Mouse (Mus musculus) lung, postnatal 36 days (tissue): ENCODE measurements around the gene Ska3.
"Not testable (repeated sequence)": the region's sequence is repeated elsewhere in the genome, so short reads cannot be mapped to it uniquely, and the experiment has no call there.

Experiments used
- DNase-seq: peaks from one replicate; pipeline ENCODE4 v3.0.0; 2022; ENCODE audit warnings: mixed read lengths

Gene Ska3

GRCm38 (mm10) chr14:57825788-57826751 is at the start of gene Ska3, which contains the start of gene Mrpl57:
Gene Ska3, minus strand, starts transcription at chr14:57826185.
Gene Mrpl57, plus strand, starts transcription at chr14:57826234.
- DNase-seq, result peak; percentile 96

DNA sequence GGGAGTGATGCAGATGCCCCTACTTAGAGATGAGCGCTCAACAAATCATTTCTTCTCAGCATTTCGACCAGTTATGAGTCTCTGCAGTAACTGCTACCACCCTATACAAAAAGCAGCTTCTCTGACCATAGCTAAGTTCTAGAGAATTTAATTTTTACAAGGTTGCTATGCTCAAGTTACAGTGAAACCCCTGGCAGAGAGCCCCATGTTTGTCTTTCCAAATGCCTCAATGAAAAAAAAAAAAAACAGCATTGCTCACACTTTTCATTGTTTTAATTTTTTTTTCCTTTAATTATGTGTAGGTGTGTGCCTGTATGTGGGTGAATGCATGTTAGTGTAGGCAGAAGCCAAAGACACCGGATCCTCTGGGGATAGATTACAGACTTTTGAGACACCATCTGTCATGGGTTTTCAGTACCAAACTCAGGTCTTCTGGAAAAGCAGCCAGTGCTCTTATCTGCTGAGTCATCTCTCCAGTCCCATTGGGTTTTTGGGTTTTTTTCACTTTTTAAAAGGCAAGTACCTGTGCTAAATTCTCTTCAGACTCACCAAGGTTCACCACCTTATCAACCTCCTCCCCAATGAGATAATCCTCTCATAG is 40.8 kb upstream of the Ska3 start:
- DNase-seq, result no peak

DNA sequence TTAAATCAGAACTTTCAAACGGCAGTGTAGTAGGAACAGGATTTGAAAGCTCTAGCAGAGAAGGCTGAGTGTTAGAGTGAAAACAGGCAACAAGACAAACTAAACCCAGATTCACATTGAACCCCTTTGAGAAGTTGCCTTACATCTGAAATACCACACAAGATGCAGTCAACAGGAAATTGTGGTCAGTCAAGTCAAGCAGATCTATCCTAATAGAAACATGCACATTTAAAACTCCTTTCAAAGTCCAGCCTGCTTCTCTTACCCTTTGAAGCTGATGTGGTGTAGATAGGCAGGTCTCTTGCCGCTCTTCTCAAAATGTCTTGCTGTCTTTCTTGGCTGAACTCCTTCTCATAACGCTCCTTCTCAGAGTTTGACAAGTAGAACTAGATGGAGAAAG is 39.3 kb upstream of the Ska3 start:
- no peak for DNase-seq

DNA sequence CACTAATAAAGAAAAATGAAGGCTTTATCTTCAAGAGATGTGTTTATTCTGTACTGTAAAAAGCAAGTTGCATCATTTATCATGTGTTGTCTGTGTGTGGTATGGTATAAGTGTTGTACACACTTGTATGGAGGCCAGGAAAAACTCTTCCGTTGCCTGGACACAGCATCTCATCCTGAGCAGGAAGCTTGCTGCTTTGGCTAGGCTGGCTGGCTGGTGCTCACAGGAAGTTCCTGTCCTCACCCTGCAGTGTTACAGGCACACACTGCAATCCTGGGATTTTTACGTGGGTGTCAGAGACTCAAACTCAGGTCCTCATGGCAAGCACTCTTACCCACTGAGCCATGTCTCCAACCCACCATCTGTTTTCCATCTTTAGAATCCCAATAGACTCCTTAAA is 37.1 kb upstream of the Ska3 start:
- peak; percentile 17 for DNase-seq

DNA sequence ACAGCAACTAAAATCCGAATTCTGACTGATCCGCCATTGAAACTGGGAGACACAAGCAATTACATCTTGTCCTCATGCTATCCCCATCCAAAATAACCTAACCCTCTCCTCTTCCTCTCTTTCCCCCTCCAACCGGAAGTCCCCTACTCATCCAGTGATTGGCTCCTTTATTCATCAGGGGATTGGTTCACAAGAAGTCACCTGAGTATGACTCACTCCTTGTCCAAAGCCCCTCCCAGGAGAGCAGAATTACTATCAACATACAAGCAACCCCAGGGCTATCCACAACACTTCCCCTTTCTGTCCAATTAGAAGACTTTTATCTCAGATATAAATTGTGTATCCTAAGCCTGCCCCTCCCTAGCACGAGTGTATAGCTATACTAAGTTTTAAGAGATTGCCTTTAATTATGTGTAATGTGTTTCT is 36.0 kb upstream of the Ska3 start:
- no peak for DNase-seq

DNA sequence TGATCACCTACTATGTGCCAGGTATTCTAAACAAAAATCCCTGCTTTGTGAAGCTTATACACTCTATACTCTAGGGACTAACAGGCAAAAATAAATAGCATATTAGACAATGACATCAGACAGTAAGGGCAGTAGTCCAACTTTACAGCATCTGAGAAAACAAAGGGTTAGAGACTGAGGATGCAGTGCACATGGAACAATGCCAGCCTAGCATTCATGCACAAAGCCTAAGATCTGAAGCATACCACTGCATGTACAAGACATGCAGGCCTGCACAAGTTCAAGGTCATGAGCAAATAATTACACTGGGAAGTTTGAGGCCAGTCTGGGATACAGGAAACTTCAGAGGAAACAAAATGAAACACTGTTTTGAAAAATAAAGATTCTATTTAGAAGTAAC is 33.5 kb upstream of the Ska3 start:
- no peak for DNase-seq

GRCm38 (mm10) chr14:57858601-57859000 is 32.6 kb upstream of the Ska3 start:
- no peak for DNase-seq

GRCm38 (mm10) chr14:57856037-57856436 is 30.1 kb upstream of the Ska3 start:
- not testable (repeated sequence) for DNase-seq

GRCm38 (mm10) chr14:57852961-57853360 is 27.0 kb upstream of the Ska3 start:
- no peak for DNase-seq

DNA sequence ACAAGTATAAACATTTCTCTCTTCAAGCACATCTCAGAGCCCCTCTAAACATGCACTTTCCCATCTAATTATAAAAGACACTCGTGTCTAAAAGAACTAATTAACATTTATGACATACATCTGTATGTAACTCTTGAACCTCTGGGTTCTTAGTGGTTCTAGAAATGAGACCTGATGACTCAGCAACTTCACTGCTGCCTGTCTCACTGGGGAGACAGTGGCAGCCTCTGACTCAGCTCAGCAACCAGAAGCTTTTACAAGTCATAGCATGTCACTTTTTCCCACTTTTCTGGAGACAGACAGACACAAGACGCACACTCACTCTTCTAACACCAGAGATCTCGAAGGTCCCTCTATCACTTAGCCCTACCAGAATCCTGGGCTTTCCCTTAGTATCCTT is 24.3 kb upstream of the Ska3 start:
- no peak for DNase-seq

GRCm38 (mm10) chr14:57848646-57849045 is 22.7 kb upstream of the Ska3 start:
- DNase-seq, result no peak

DNA sequence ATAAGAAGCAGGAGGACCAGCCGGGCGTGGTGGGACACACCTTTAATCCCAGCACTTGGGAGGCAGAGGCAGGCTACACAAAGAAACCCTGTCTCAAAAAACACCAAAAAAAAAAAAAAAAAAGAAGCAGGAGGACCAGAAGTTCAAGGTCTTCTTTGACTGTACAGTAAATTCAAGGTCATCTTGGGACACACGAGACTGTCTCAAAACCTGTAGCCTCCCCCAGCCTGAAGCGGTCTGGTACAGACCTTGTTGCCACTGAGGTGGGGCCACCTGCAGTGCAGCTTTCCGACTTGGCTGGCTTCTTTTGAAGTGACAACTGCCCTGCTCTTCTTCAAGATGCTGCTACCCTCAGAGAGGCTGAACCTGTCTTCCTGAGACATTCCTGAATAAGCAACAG is 22.1 kb upstream of the Ska3 start:
- DNase-seq, result not testable (repeated sequence)

DNA sequence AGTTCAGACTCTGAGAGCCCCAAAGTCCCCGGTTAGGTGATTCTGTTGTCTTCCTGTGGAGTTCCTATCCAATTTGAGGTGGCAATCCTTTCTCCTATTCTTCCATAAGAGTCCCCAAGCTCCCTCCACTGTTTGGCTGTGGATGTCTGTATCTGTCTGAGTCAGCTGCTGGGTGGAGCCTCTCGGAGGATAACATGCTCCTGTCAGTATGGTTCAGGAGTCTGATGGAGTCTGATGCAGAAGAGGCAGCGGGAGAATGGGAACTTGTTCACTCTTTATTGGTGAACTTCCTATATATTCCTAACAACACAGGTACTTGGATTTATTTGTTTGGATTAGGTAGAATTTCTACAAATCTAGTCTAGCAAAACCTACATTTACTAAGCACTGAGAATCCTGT is 18.6 kb upstream of the Ska3 start:
- DNase-seq, result no peak

GRCm38 (mm10) chr14:57835157-57835556 is 9.2 kb upstream of the Ska3 start:
- no peak for DNase-seq

GRCm38 (mm10) chr14:57833526-57833925 is 7.5 kb upstream of the Ska3 start:
- peak; percentile 73 for DNase-seq

DNA sequence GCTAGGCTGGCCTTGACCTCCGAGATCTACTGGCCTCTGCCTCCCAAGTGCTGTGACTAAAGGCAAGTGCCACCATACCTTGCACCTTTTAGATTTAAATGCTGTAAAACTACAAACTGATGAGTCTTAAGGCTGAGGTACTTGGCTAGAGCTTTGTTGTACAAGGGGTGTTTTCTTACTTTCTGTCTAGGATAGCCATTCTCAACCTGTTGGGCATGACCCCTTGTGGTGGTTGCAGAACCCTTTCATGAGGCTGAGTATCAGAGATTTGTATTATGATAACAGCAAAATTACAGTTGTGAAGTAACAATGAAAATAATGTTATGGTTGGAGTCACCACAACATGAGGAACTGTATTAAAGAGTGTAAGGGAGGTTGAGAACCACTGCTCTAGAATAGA is 1.3 kb upstream of the Ska3 start:
- no peak for DNase-seq

- DNase-seq, result no peak
Observed at GRCm38 (mm10) chr14:57820839-57821238, 5.1 kb downstream of the Ska3 start.

DNA sequence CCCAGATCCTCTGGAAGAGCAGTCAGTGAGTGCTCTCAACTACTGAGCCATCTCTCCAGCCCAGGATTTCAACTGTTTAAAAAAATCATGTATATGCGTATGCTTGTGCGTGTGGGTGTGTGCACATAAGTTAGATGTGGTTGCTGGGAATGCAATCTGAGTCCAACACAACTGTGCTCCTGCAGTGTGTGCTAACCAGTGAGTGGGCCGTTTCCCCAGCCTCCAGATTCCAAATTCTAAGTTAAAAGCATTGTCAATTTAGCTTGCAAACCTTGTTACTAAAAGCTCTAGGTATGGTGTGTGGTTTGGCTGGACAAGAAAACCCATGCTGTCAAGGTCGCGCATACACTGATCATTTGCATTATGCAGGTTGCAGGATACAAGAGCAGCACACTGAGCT is 14.1 kb downstream of the Ska3 start:
- no peak for DNase-seq

GRCm38 (mm10) chr14:57810886-57811285 is 15.1 kb downstream of the Ska3 start:
- DNase-seq, result no peak

DNA sequence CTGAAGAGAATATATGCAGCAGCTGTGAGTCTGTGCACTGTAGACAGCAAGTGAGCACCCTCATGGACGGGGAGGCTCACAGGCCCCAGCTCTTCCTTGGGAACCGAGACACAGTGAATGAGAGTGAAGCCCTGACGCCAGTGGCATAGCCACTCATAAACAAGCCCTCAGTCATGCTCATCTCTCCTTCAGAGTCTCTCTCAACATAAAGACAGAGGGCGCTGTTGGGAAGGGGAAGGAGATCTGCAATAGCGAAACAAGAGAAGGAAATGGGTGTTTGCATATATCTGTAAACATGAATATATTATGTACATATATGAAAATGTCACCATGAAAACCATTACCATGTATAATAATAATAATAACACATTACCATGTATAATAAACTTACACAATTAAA is 17.4 kb downstream of the Ska3 start:
- DNase-seq, result peak; percentile 57

DNA sequence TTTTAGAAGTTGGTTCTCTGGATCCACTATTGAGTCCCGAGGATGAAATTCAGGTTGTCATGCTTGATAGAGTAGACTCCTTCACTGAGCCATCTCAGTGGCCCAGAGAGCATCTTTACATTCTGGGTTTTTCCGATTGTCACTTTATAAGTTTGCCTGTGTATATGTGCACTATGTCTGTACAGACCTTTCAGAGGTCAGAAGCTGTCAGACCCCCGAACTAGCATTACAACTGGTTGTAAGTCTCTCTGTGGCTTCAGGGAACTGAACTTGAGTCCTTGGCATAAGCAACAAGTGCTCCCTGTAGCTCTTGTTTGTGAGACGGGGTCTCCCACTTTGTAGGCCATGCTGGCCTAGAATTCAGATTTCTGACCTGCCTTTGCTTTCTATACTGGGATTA is 22.3 kb downstream of the Ska3 start:
- DNase-seq, result no peak

GRCm38 (mm10) chr14:57797991-57798931 is 27.7 kb downstream of the Ska3 start, which contains the start of gene Sap18:
Gene Sap18, plus strand, starts transcription at chr14:57798180.
- DNase-seq, result peak; percentile 99

- DNase-seq, result peak; percentile 18
Observed at GRCm38 (mm10) chr14:57797551-57797950, 28.4 kb downstream of the Ska3 start.
